Mouse (Mus musculus) layer of hippocampus, adult 18-20 months (tissue): ENCODE measurements around the gene Gm10097. TPM values are rescaled to one million over a fixed set of nuclear protein-coding genes. Genes with fewer than 3 reads are reported as not detected.

Experiments used
- DNase-seq, 2 experiments: peaks; one replicate each; pipeline ENCODE4 v3.0.0; 2022; ENCODE audit warnings: low spot score in 2 of 2
- total RNA-seq, 2 experiments: library from RNA; stranded (reverse); gene quantifications; 2 replicates each; pipeline ENCODE4 v1.2.3; 2021

Gene Gm10097
- total RNA-seq, 2 experiments from 2014 or later = not detected

DNA sequence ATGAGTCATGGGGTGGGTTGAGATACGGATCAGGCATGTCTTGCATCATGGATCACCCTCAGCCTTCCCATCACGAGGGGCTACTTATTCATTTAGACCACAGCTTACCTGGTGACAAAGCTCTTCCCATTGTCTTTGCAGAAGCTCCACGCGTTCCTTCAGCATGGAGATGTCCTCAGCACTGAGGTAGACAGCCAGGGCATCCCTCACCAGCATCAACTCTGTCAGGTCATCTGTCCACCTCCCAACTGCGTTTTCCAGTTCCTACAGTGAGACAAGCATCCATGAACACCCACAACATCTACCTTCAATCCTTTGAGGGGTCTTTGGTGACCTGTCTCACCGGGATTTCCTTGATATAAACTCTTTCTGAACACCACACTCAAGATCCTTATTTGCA lies 14.7 kb downstream of the Gm10097 start:
- no peak for DNase-seq

DNA sequence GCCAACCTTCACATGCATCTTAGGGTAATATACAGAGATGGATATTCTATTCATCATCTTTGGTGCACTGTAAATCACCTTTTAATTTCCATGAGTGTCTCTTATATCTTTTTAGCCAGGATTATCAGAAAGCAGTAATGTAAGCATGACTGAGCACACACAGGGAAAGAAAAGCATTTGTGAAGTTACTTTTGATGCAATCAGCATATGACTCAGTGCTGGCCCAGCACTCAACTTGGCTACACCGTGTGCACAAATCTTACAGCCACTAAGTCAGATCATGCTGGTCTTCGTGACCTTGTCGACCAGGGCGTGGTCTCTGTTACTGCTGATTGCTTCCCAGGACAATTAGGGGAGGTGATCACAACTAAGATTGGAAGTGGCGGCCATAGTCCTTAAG lies 16.8 kb downstream of the Gm10097 start:
- DNase-seq = no peak

DNA sequence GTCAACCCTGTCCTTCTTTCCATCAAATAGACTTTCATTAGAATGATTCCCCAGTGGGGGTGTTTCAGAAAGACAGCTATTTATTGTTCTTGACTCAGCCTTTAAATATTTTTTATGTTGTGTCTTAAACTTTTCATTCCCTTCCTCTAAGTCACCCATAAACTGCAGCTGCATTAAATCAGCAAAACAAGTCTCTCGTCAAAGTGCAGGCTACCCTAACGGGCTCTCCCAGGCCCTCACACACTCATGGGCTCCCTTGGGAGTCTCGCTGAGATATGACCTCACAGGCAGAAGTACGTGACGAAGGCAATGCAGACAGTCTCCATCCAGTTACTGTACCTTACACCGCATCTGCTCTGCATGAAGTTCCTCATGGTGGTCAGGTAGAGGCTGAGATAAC lies 17.3 kb downstream of the Gm10097 start:
- no peak for DNase-seq

DNA sequence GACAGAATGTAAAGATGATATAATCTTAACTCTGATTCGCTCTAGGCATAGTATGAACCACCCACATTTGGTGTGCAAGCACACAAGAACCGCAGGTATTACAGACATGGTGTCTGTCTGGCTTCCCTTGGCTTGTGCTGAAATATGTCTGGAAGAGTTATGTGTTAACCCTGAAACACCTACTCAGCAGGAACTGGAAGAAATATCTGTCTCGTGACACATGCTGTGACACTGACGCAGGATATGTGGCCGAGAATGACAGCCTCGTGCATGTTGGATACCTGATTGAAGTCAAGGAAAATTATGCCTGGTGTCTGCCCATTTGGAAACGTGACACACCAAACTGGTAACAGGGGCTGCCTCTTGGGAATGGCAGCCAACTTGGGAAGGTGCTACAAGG lies 18.3 kb downstream of the Gm10097 start:
- DNase-seq = no peak

DNA sequence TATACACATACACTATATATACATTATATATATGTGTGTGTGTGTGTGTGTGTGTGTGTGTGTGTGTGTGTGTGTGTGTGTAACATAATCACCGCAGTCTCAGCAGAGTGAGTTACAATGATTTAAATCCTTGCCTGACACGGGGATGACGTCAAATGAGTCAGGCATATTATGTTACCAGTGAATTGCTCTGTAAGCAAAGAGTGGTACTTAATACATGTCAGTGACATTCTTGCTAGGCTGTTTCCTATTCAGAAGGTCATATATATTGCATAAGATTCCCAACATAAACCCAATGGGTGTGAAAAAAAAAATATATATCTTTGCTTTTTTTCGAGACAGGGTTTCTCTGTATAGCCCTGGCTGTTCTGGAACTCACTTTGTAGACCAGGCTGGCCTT lies 20.1 kb downstream of the Gm10097 start:
- no peak for DNase-seq

DNA sequence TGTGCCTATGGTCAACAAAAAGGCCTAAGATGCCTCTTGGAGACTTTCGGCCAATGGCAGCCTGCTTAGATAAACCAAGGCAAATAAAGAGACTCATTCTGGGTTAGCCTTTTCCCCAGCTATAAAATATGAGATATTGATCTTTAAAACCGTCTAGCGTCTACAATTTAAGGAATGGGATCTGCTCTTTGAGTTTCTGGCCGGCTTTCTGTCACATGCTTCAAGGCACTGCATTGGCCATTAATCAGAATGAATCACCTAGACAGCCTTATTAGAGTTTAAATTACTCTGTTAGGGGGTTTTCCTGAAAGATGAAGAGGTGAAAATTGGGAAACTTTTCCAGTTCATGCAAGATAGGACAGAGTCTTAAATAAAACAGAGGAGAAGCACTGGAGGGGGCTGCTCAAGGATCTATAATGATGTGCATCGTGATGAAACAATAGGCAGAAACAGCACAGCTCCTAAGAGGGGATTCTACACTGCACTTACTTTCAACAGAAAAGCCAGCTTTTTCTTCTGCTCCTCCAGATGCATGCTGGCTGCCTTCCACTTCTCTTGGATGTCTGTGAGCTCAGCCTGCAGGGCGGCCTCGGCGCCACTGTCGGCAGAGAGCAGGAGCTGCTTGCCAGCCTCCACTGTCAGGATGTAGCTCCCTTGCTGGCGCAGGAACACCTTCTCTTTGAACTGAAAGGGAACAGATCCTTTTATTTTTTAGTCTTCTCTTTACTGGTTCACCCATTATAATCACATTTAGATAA lies 28.2 kb downstream of the Gm10097 start:
- DNase-seq = peak in 1 of 2 experiments; percentile 21

DNA sequence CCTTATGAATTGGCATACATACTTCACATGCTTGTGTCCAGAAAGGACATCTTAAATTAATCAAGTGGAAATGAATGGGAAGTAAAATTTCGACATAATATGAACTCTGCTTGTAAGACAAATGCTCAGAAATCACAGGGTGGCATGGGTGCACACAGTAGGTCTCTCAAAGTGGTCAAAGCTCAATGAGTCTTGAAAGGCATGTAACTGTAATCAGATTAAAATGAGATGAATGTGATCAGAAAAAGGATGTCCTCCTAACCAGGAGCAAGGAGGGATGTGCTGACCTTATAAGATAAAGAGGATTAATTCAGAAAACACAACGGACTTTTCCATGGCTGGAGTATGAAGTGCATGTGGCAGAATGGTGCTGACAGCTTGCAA lies 28.8 kb downstream of the Gm10097 start:
- DNase-seq = no peak

DNA sequence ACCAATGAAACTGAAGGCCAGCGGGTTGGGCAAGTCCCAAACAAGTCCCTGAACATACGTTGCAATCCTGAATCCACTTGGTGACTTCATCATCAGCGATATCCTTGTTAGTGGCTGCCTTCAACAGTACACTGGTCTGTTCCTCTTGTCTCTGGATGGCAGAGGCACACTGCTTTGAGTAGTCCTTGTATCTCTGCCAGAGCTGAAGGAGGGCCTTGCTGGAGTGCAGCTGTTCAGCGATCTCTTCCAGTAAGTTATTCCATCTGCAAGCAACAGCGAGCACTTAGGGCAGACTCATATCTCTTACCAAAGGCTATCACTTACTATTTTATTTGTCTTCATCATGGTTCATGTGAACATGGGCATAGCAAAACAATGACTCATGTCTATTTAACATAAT lies 41.8 kb downstream of the Gm10097 start:
- peak in 1 of 2 experiments; percentile 14 for DNase-seq

DNA sequence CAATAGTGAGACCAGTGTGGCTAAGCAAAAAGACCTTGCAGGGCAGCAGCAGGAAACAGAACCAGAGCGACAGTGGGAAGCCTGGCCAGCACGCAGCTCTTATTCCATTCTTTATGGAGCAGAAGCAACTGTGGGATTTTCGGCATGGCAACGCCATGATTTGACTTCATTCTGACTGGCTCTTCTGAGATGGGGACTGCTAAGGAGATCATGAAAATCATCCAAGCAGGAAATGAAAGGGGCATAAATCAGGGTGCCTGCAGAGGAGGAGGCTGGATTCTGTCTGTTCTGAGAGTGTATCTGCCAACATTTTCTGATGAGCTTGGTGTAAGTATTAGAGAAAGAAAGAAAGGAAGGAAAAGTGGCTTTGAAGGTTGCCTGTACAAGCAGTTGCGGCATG lies 47.2 kb downstream of the Gm10097 start:
- DNase-seq = no peak

DNA sequence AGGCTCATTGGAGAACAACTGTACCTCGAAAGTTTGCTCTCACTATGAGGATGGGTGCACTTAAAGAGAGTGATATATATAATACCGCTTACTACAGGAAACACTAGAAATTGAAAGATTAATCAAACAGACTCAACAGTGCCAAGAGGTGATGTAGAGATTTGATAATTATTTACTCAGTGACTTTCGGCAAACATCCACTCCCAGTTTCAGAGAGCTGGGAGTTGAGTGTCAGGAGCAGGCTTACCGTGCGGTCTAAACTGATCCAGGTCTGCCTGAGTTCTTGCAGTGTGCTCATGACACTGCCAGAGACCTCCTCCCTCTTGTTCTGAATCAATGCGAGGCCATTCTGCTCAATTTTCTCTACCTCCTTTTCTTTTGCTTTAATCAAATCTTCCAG lies 47.7 kb downstream of the Gm10097 start:
- DNase-seq = no peak
